Mouse (Mus musculus) liver, embryonic 14.5 days (tissue): ENCODE measurements at regions not wholly inside any gene's neighbourhood (a gene's known extent, or its start where the extent isn't known, plus 50 kb on each side); places are given as distances from the start of the nearest gene placed in this dataset.

Experiments used
- CTCF ChIP-seq: IDR thresholded peaks from 2 replicates; pipeline ENCODE4 v1.5.1; 2016; ENCODE audit warnings: antibody characterized with exemption, low read depth, control low read depth
- EP300 ChIP-seq: IDR thresholded peaks from 2 replicates; pipeline ENCODE4 v1.6.1; 2016; ENCODE audit warnings: antibody characterized with exemption, low read depth

- TF ChIP-seq CTCF (no peak), EP300 (no peak)
These were observed 532.0 kb downstream of the Nyap2 start for GRCm38 (mm10) chr1:81608772-81609171.
